Mouse (Mus musculus): ENCODE results near the gene Dll3.

DNA sequence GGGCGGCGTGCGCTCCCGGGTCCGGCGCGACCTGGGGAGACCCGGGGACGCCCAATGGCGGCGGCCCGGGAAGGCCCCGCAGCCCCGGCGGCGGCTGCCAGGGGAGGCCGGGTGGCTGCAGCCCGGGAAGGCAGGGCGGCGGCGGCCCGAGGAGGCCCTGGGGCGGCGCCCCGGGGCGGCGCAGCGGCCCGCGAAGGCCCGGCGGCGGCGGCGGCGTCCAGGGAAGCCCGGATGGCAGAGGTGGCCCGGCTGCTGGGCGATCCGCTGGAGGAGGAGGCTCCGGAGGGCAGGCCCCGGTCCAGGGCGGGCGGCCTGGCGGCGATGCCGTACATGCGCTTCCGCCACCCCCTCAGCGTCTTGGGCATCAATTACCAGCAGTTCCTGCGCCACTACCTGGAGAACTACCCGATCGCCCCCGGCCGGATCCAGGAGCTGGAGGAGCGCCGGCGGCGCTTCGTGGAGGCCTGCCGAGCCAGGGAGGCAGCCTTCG lies 34.0 kb downstream of the Dll3 start:
- no peak for TF ChIP-seq POLR2A (IDR thresholded peaks at IDR 0.05; ENCODE audit: control insufficient read depth, extremely low read depth, insufficient read depth, low read length, poor library complexity)
- TF ChIP-seq CTCF (IDR thresholded peaks at IDR 0.05; ENCODE audit: borderline replicate concordance, control insufficient read depth, extremely low read depth, insufficient read depth, low read length, poor library complexity) = no peak
